Mouse (Mus musculus) erythroblast, embryonic 14.5 days (primary cell): ENCODE results near the gene Cdyl2.

Experiments used
- GATA1 ChIP-seq: IDR thresholded peaks from 2 replicates; pipeline ENCODE4 v1.6.1; 2012; ENCODE audit warnings: low read length, inconsistent platforms, mixed read lengths
- TAL1 ChIP-seq: IDR thresholded peaks from 3 replicates; pipeline ENCODE4 v1.6.1; 2012; ENCODE audit warnings: low read length, inconsistent platforms, mixed read lengths

GRCm38 (mm10) chr8:116652949-116653348, 79.8 kb downstream of the Cdyl2 start:
- no peak for TF ChIP-seq GATA1
- TF ChIP-seq TAL1, result no peak
